Mouse (Mus musculus) kidney, postnatal 10 days (tissue): ENCODE data around the gene Tspan9.
A peak's percentile ranks its signal among the peaks of the same experiment; 100 is the strongest.

Experiments used
- DNase-seq: peaks from one replicate; pipeline ENCODE4 v3.0.0; 2021; ENCODE audit warnings: mixed read lengths

Gene Tspan9

DNA sequence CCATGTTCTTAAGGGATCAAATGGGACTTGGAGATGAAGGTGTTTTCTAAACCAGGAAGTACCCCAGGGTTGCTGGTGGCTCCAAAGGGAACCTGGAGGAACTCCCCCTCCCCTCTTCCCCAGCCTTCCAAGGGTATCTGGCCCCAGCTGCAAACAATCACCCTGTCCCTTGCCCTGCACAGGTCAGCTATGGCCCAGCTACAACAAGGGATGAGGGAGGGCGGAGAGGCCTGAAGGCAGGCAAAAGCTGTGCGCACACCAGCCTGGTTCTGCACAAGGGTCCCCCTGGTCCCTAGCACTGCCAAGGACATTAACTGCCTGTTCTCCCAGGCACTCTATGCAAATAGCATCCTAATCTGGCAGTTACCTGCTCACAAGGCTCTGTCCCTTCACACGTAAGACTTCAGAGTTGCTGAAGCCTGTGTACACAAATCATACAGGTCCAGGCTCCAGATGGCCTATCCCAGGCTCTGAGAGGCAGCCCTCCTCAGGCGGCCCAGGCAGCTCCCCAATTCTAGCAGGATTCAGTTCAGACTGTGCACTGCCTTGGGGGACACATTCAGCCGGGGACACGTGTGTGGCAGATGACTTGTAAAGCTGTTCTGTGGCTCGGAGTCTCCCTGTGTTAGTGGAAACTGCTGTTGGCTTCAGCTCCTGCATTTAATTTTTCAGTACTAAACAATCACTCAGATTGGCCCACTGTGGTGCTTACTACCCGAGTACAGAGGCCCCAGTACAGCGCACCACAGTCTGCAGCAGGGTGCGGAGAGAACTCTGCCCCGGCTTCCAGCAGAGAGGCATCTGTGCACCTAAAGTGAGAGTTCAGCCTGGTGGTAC lies 133.0 kb downstream of the Tspan9 start:
- no peak for DNase-seq

DNA sequence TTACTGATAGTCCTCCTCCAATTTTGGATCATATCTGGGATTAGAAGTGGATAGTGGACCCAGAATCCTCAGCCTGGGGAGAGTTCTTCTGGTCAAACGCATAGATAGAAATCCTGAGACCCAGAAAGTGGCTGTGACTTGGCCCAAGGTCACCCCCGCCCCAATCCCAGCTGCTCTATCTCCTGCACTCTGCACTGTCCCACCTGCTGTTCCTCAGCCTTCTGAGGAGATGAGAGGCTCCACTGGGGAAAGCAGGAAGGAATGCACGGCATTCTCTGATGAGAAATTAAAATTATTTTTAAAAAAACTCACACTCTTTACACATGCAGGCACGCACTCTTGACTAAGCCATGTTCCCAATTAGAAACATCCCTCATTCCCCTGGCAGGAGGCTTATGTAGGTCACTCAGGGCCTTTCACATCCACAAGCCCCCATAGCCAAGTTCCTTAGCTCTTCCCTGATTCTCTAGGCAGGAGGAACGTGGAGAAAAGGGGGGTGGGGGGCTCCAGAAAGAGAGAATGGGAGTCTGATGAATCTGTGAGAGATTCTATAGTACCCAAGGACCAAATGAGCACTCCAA lies 135.3 kb downstream of the Tspan9 start:
- DNase-seq, result no peak

GRCm38 (mm10) chr6:128007241-128007701 lies 136.1 kb downstream of the Tspan9 start:
- peak; percentile 37 for DNase-seq

- DNase-seq, result no peak
Observed at GRCm38 (mm10) chr6:128006156-128006555, 137.2 kb downstream of the Tspan9 start.

GRCm38 (mm10) chr6:128004544-128004943 lies 138.8 kb downstream of the Tspan9 start:
- DNase-seq, result no peak

DNA sequence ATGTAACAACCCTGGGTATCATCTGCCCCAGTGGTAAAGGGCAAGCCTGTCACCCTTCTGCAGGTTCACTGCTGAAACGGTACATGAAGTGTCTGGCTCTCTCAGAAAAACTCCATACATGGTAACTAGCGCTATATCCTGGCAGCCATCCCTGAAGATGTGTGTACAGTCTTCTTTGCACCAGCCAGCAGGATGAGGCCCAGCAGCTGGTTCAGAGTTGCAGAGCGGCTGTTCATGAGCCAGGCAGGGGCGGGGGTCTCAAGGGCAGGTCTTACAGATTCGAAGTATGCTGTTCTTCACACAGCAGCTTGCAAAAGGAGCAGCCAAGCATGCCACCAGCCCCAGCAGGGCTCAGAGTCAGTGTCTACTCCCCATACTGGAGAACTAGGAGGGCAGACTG lies 139.9 kb downstream of the Tspan9 start:
- DNase-seq, result no peak

GRCm38 (mm10) chr6:128002667-128003066 lies 140.7 kb downstream of the Tspan9 start:
- no peak for DNase-seq

DNA sequence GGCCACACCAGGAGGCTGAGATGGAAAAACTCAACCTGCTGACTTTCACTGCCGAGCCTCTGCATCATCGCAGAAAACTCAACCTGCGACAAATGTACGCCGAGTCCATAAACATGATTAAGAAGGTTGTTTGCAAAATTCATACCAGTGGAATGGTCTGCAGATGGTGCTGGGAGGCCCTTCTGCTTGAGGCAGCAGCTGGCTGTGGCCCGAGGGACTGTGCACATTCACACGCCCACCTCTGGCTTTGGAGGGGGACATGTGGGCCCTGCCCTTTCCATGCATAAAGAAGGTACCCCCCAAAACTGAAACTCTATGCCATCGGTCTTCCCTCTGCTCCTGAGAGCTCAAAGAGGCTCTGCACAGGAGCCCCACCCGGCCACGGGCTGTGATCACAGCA lies 141.3 kb downstream of the Tspan9 start:
- no peak for DNase-seq

DNA sequence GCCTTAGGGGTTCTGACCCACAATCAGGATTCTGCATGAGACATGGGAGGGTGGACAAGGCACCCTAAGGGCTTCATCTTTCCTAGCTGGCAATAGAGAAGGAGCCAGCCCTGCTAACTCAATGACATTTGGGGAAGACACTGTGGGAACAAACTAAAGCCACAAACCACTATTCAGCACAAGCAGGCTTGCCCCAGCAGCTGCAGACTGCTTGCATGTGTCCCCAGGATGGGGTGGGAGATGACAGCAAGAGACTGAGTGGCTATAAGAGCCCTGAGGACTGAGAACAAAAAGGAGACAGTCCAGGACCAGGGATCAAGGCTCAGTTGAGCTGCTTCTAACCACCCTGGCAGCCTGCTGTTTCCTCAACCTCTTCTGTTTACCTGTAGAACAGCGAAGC lies 141.8 kb downstream of the Tspan9 start:
- DNase-seq, result no peak

DNA sequence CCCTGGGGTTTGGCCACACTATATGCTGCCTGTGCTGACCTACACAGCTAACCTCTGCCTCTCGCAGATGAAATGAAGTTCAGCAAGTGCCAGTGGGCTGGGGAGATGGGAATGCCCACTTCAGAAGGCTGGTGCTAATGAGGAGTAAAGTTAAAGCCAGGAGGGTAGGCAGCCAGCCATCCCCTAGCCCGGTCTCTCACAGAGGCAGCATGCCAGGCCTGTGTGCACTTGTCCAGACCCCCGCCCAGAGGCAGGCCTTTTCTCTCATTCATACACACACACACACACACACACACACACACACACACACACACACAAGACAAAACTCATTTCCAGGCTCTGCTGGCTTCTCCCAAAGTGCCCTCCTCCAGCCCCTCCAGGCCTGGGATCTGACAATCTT lies 142.6 kb downstream of the Tspan9 start:
- DNase-seq, result no peak

DNA sequence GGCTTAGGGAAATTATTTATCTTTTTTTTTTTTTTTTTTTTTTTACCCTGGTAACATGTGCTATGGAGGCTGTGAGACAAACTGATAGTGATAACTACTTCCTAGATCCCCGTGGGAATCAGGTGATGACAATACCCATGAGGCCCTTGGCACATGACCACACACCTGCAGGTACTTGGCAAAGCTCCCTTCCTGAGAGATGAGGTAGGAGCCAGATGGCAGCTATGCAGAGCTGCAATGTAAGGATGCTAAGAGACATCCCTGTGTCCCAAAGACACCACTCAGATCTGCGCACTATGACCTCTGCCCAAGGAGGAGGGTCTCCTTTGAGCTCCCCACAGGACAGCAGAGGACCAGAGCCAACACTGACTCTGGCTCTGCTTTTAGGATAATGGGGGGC lies 144.3 kb downstream of the Tspan9 start:
- DNase-seq, result no peak

- DNase-seq, result no peak
Observed at GRCm38 (mm10) chr6:127996928-127997327, 146.5 kb downstream of the Tspan9 start.

DNA sequence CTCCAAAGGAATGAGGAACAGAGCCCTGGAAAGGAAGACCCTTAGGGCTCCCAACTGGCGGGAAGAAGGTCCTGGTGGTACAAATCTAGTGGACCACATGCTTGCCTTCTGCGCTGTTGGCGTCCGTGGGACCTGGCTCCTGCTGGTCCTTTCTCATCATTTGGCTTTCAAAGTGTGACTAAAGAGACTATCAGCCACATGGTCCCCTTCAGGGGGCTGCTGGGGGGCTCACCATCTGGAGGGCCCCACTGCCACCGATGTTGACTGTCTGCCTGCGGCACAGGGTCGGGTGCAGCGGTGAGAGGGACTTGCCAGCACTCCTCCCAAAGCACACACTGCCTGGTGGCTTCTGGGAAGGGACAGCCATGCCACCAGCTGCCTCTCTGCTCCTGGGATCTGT lies 150.4 kb downstream of the Tspan9 start:
- no peak for DNase-seq

- no peak for DNase-seq
Observed at GRCm38 (mm10) chr6:127991509-127992176, 151.8 kb downstream of the Tspan9 start.

GRCm38 (mm10) chr6:127989624-127990212 lies 153.7 kb downstream of the Tspan9 start:
- peak; percentile 89 for DNase-seq

- no peak for DNase-seq
Observed at GRCm38 (mm10) chr6:127988944-127989494, 154.4 kb downstream of the Tspan9 start.

DNA sequence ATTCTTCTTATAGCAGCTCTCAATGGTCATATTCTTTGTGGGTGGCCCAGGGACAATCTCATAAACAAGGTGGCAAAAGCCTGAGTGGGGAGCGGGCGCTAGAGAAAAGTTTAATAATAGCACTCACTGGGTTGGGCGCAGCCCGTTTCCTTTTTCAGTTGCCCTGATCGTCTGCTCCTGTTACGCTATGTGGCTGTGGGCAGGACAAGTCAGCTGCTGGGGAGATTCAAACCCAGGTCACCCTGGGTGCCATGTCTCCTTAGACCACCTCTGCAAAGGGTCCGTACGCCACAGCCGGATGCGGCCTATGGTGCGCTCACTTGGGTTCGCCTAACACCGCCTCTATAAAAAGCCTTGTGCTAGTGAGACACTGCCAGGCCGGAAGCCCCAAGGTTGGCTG lies 156.0 kb downstream of the Tspan9 start:
- DNase-seq, result no peak

GRCm38 (mm10) chr6:127986357-127986756 lies 157.0 kb downstream of the Tspan9 start:
- no peak for DNase-seq

- peak; percentile 48 for DNase-seq
Observed at GRCm38 (mm10) chr6:127981176-127981575, 162.2 kb downstream of the Tspan9 start.

DNA sequence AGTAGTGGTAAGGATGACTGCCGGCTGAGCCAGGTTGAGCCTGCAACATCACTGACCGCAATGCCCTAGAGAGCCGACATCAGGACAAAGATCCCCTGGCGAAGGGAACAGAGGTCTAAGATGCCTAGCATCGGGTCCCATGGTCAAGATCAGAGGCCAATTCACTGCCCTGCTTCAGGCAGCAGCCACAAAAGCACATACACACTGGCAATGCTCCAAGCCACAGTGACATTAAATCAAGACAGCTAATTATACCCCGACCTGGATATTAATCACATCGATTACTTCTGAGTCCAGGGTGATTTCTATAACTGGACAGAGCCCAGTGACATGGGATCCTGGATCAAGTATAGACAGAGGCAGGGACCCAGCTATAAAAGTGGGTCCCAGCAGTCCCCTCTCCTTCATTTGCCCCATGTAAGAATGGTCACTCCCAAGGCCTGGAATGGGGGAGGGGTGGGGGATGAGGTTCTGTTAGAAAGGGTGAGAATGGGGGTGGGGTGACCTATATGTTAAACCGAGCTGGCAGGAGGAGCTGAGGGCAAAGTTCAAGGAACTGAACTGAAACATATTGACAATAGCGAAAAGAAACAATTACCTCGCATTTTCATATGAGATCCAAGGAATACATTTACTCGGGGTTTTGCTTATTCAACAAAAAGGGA lies 162.9 kb downstream of the Tspan9 start:
- DNase-seq, result peak; percentile 39

GRCm38 (mm10) chr6:127979831-127980230 lies 163.6 kb downstream of the Tspan9 start:
- DNase-seq, result no peak

DNA sequence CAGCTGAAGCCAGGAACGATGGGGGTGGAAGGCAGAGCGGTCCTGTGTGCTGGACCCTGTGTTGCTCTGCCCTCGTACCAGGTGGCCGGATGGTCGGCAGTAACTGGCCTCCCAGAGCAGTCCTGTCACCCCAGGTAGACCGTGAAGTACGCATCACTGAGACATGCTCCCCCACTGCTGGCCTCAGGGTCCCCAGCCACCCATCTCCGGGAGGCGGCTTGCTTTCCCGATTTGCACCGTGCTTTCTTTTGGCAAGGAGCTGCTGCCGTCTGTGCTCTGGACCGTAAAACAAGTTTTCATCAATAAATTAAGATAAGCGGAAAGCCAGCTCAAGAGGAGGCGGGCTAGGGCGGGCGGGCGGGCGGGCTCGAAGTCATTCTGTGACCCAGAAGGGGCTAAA lies 164.5 kb downstream of the Tspan9 start:
- no peak for DNase-seq

DNA sequence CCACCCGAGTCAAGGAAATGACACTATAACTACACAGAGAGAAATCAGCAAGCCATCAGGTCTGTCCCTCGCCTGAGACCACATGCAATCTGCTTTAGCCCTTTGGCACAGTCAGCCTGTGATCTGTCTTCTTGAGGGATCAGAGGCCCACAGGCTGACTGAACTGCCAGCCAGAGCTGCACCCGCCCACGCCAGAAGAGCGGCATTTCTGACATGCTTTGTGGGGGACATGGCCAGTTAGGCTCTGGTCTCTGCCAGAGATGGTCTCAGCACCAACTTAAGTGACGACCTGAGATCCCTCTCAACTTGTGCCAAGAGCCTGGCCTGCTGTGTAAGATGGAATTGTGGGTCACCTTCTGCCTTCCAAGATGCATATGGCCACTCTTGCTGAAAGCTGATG lies 166.7 kb downstream of the Tspan9 start:
- no peak for DNase-seq
